24 mouse cellular contexts compared by ENCODE assay signal in the genomic region with DNA sequence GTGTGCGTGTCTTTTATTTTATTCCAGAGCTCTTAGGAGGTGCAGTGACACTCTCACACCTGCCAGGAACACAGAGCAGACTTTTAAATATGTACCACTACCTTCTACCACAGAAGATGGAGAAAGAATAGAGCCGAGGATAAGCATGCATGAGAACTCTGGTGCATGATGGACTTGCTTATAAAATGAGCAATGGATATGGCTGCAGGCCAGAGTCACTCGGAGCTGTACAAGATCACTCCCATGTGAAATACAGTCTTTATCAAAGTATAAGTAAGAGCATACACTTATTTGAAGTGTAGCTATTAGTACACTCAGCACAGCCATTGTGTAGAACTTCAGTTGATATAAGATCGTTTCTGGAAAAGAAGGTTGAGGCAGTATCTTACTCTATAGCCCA.
"Had no signal": no experiment of that assay in that cellular context is flagged by ENCODE, and none has a peak within 500 bp of the region (broad histone marks: within the 10 kb centered on the region; RNA-seq: fewer than 3 reads in every experiment).

No protein-coding gene starts in this region.

- H3K36me3 ChIP-seq: heart, embryonic 12.5 days; heart, embryonic 13.5 days; heart, embryonic 15.5 days; hindbrain, embryonic 10.5 days; hindbrain, embryonic 12.5 days; hindbrain, embryonic 13.5 days; hindbrain, embryonic 15.5 days; intestine, embryonic 15.5 days; kidney, embryonic 15.5 days had no signal

- DNase-seq: heart, postnatal 10 days; heart, postnatal 14 days; heart, postnatal 36 days; heart, postnatal 4 days; kidney, adult 18-20 months; kidney, postnatal 10 days; kidney, postnatal 14 days; kidney, postnatal 4 days; layer of hippocampus, adult 9-11 months; layer of hippocampus, postnatal 36 days had no signal

- H3K4me3 ChIP-seq: heart, embryonic 12.5 days; heart, embryonic 13.5 days; heart, embryonic 15.5 days; hindbrain, embryonic 10.5 days; hindbrain, embryonic 12.5 days; hindbrain, embryonic 13.5 days; hindbrain, embryonic 15.5 days; intestine, embryonic 15.5 days; kidney, embryonic 15.5 days; layer of hippocampus, adult 2 months; left cerebral cortex, adult 2 months had no signal

- H3K9ac ChIP-seq: heart, embryonic 12.5 days; heart, embryonic 13.5 days; heart, embryonic 15.5 days; hindbrain, embryonic 12.5 days; hindbrain, embryonic 13.5 days; hindbrain, embryonic 14.5 days; hindbrain, embryonic 15.5 days; intestine, embryonic 15.5 days; kidney, embryonic 15.5 days had no signal

- H3K27me3 ChIP-seq: heart, embryonic 12.5 days; heart, embryonic 13.5 days; heart, embryonic 15.5 days; hindbrain, embryonic 12.5 days; hindbrain, embryonic 13.5 days; hindbrain, embryonic 15.5 days; intestine, embryonic 15.5 days; kidney, embryonic 15.5 days had no signal

- H3K27ac ChIP-seq: heart, embryonic 13.5 days; heart, embryonic 15.5 days; hindbrain, embryonic 10.5 days; hindbrain, embryonic 12.5 days; hindbrain, embryonic 13.5 days; hindbrain, embryonic 14.5 days; hindbrain, embryonic 15.5 days; hindbrain, postnatal 0 days; intestine, embryonic 15.5 days; kidney, embryonic 15.5 days; kidney, postnatal 0 days; layer of hippocampus, adult 2 months; left cerebral cortex, adult 2 months had no signal

- H3K9me3 ChIP-seq: heart, embryonic 12.5 days; heart, embryonic 15.5 days; hindbrain, embryonic 10.5 days; hindbrain, embryonic 12.5 days; hindbrain, embryonic 13.5 days; hindbrain, embryonic 15.5 days; intestine, embryonic 15.5 days; kidney, embryonic 15.5 days had no signal
